Mouse (Mus musculus) granulocyte monocyte progenitor cell, adult 5-6 weeks (primary cell): Measurements from ENCODE around the gene Catsperg1. TPM values are rescaled to one million over a fixed set of nuclear protein-coding genes. Genes with fewer than 3 reads are reported as not detected.
"Not testable (repeated sequence)": the region's sequence is repeated elsewhere in the genome, so short reads cannot be mapped to it uniquely, and the experiment has no call there.

Source experiments
- ATAC-seq: replicated peaks from 2 replicates; pipeline ENCODE4 v1.8.0; 2016; ENCODE audit warnings: mild to moderate bottlenecking, moderate TSS enrichment, inconsistent platforms; ENCODE audit not compliant: poor library complexity, severe bottlenecking
- total RNA-seq, 2 experiments: library from RNA; stranded (forward) in 1 of 2; stranded (reverse) in 1 of 2; fragments of 200-712, 200-1000 nt in 1 of 2; fragments of >200 nt in 1 of 2; fragmentation: Nextera tagmentation in 1 of 2; gene quantifications; 2 replicates each; pipeline ENCODE4 v1.2.3; 2014 to 2017

Gene Catsperg1
- total RNA-seq (2014; fragmentation: Nextera tagmentation) (0.49 TPM in 1 of 2 replicates, not detected in the other), total RNA-seq (2017) (0.26 TPM in 1 of 2 replicates, not detected in the other)

- no peak for ATAC-seq
Observed at GRCm38 (mm10) chr7:29213675-29214082, at the start of gene Catsperg1. TSS of gene Catsperg1 (minus strand) at chr7:29214035.

GRCm38 (mm10) chr7:29262151-29262550, 48.3 kb upstream of the Catsperg1 start:
- no peak for ATAC-seq

GRCm38 (mm10) chr7:29259781-29260730, 46.2 kb upstream of the Catsperg1 start:
- no peak for ATAC-seq

GRCm38 (mm10) chr7:29257368-29257767, 43.5 kb upstream of the Catsperg1 start:
- ATAC-seq: no peak

GRCm38 (mm10) chr7:29255875-29256274, 42.0 kb upstream of the Catsperg1 start:
- ATAC-seq: no peak

GRCm38 (mm10) chr7:29253842-29254241, 40.0 kb upstream of the Catsperg1 start:
- peak; percentile 49; the same call in 1 of the 2 replicates for ATAC-seq

GRCm38 (mm10) chr7:29251166-29251565, 37.3 kb upstream of the Catsperg1 start:
- ATAC-seq: no peak

- peak; percentile 5; the same call in 1 of the 2 replicates for ATAC-seq
Observed at GRCm38 (mm10) chr7:29248261-29248841, 34.5 kb upstream of the Catsperg1 start, which contains the start of gene 2200002D01Rik. TSS of gene 2200002D01Rik (minus strand) at chr7:29248466.

- ATAC-seq: peak; percentile 6; the same call in 1 of the 2 replicates
Observed at GRCm38 (mm10) chr7:29247706-29248105, 33.9 kb upstream of the Catsperg1 start.

- peak; percentile 65 for ATAC-seq
Observed at GRCm38 (mm10) chr7:29247314-29247700, 33.5 kb upstream of the Catsperg1 start.

- ATAC-seq: no peak
Observed at GRCm38 (mm10) chr7:29246619-29247313, 32.9 kb upstream of the Catsperg1 start.

- ATAC-seq: no peak
Observed at GRCm38 (mm10) chr7:29246015-29246414, 32.2 kb upstream of the Catsperg1 start.

- ATAC-seq: peak; percentile 65
Observed at GRCm38 (mm10) chr7:29244732-29245416, 31.0 kb upstream of the Catsperg1 start.

GRCm38 (mm10) chr7:29238019-29238967, 24.5 kb upstream of the Catsperg1 start, which contains the start of gene Yif1b:
TSS of gene Yif1b (plus strand) at chr7:29238329.
- peak; percentile 96 for ATAC-seq

- not testable (repeated sequence) for ATAC-seq
Observed at GRCm38 (mm10) chr7:29237596-29237995, 23.8 kb upstream of the Catsperg1 start.

GRCm38 (mm10) chr7:29236593-29236992, 22.8 kb upstream of the Catsperg1 start:
- no peak for ATAC-seq

GRCm38 (mm10) chr7:29234661-29235060, 20.8 kb upstream of the Catsperg1 start:
- no peak for ATAC-seq

- ATAC-seq: peak; percentile 27
Observed at GRCm38 (mm10) chr7:29233745-29234144, 19.9 kb upstream of the Catsperg1 start.
